Mouse (Mus musculus): ENCODE measurements around the gene Tlcd2. TPM values are rescaled to one million over a fixed set of nuclear protein-coding genes. Genes with fewer than 3 reads are reported as not detected.
"Not testable (repeated sequence)": the region's sequence is repeated elsewhere in the genome, so short reads cannot be mapped to it uniquely, and the experiment has no call there.

The Tlcd2 gene
- polyA plus RNA-seq, 1 experiment from 2014 or later = 4.5 TPM

DNA sequence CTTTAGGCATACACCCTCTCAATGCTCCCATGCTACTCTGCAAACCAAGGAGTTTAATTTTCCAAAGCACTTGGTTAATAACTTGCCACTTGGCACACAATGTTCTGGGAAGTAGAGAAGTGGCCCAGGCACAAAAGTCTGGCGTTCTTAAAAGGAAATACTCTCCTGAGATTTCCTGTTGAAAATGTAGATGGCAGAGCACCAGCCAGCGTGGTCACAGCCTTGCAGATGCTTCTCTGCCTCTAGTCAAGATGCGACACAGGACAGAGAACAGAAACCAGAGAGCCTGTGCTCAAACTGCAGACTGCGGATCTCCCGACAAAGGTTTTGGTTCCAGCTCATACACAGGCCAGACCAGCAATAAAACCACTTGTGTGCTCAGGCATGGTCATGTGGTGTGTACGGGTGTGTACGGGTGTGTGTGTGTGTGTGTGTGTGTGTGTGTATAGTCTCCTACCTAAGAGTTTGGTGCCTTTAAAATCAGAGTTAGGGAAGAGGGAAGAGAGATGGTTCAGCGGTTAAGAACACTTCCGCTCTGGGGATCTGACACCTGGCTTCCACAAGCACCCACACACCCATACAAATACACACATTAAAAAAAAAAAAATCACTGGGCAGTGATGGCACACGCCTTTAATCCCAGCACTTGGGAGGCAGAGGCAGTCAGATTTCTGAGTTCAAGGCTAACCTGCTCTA, 6.3 kb upstream of the Tlcd2 start:
- no peaks in the 10 kb centered on the region; the same call in 1 of the 2 replicates for H3K36me3 ChIP-seq (replicated peaks; ENCODE audit: control insufficient read depth, insufficient read depth)
- ATAC-seq (ENCODE audit: low FRiP score) = no peak; the same call in 1 of the 2 replicates
- H3K4me3 ChIP-seq (replicated peaks; ENCODE audit: low read length) = peak overlapping the region; percentile 78
- DNase-seq (ENCODE audit: low spot score) = no peak
- peaks cover 19% of the 10 kb centered on the region for H3K4me1 ChIP-seq (replicated peaks; ENCODE audit: control insufficient read depth, insufficient read depth, low read length)
- no peaks in the 10 kb centered on the region for H3K27me3 ChIP-seq (ENCODE audit: control insufficient read depth, insufficient read depth, low read length)
- WGBS = 77% methylated on average over 10 of the region's 10 CpGs
- H3K9me3 ChIP-seq (ENCODE audit: control insufficient read depth, low read length) = no peaks in the 10 kb centered on the region
- peak overlapping the region; percentile 78 for H3K9ac ChIP-seq
- H3K27ac ChIP-seq = no peak overlapping the region; the same call in 1 of the 2 replicates
- H3K4me2 ChIP-seq (replicated peaks) = peak overlapping the region; percentile 94

GRCm38 (mm10) chr11:75455971-75456370, 5.5 kb upstream of the Tlcd2 start:
- not testable (repeated sequence) for H3K27me3 ChIP-seq (ENCODE audit: control insufficient read depth, insufficient read depth, low read length); H3K4me2 ChIP-seq (replicated peaks); ATAC-seq (ENCODE audit: low FRiP score); DNase-seq (ENCODE audit: low spot score); H3K4me3 ChIP-seq (replicated peaks; ENCODE audit: low read length); H3K27ac ChIP-seq; H3K36me3 ChIP-seq (replicated peaks; ENCODE audit: control insufficient read depth, insufficient read depth); H3K9me3 ChIP-seq (ENCODE audit: control insufficient read depth, low read length); H3K9ac ChIP-seq
- peaks cover 20% of the 10 kb centered on the region for H3K4me1 ChIP-seq (replicated peaks; ENCODE audit: control insufficient read depth, insufficient read depth, low read length)
- WGBS = 89% methylated on average over 2 of the region's 2 CpGs

DNA sequence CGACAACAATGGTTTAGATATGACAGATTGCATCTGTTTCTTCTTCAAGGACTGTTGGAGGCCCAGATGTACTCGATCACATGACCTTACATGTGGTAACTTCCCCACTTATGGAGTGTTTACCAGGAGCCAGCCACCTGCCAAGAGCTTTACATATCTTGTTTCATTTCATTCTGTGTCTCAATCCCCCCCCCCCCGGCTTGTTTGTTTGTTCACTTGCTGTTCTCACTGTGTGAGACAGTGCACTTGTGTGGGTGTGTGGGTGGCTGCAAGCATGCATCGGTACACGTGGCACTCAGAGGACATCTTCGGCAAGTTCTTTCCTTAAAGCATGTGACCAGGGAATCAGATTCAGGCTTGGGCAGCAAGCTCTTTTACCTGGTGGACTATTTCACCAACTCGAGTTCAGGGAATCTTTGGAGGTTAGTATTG, 5.1 kb upstream of the Tlcd2 start:
- H3K4me3 ChIP-seq (replicated peaks; ENCODE audit: low read length) = no peak overlapping the region
- H3K4me1 ChIP-seq (replicated peaks; ENCODE audit: control insufficient read depth, insufficient read depth, low read length) = peaks cover 20% of the 10 kb centered on the region
- H3K36me3 ChIP-seq (replicated peaks; ENCODE audit: control insufficient read depth, insufficient read depth) = no peaks in the 10 kb centered on the region
- DNase-seq (ENCODE audit: low spot score) (no peak), ATAC-seq (ENCODE audit: low FRiP score) (no peak)
- H3K9me3 ChIP-seq (ENCODE audit: control insufficient read depth, low read length) = no peaks in the 10 kb centered on the region
- H3K9ac ChIP-seq = no peak overlapping the region
- whole genome bisulfite sequencing = 86% methylated on average over 7 of the region's 7 CpGs
- H3K4me2 ChIP-seq (replicated peaks) = no peak overlapping the region
- H3K27me3 ChIP-seq (ENCODE audit: control insufficient read depth, insufficient read depth, low read length) = no peaks in the 10 kb centered on the region
- H3K27ac ChIP-seq = no peak overlapping the region

GRCm38 (mm10) chr11:75458169-75458568, 3.3 kb upstream of the Tlcd2 start:
- Histone ChIP-seq H3K36me3 (replicated peaks; ENCODE audit: control insufficient read depth, insufficient read depth) (no peaks in the 10 kb centered on the region), H3K27ac (no peak overlapping the region), H3K4me3 (replicated peaks; ENCODE audit: low read length) (no peak overlapping the region), H3K9ac (no peak overlapping the region), H3K4me1 (replicated peaks; ENCODE audit: control insufficient read depth, insufficient read depth, low read length) (peaks cover 32% of the 10 kb centered on the region), H3K4me2 (replicated peaks) (no peak overlapping the region), H3K27me3 (ENCODE audit: control insufficient read depth, insufficient read depth, low read length) (no peaks in the 10 kb centered on the region), H3K9me3 (ENCODE audit: control insufficient read depth, low read length) (no peaks in the 10 kb centered on the region)
- no peak for ATAC-seq (ENCODE audit: low FRiP score)
- DNase-seq (ENCODE audit: low spot score) = peak; percentile 45
- 25% methylated on average over 3 of the region's 3 CpGs for WGBS

GRCm38 (mm10) chr11:75458628-75459041, 2.9 kb upstream of the Tlcd2 start:
- peaks cover 30% of the 10 kb centered on the region for H3K4me1 ChIP-seq (replicated peaks; ENCODE audit: control insufficient read depth, insufficient read depth, low read length)
- no peak overlapping the region for H3K27ac ChIP-seq
- no peaks in the 10 kb centered on the region for H3K9me3 ChIP-seq (ENCODE audit: control insufficient read depth, low read length)
- 82% methylated on average over 8 of the region's 8 CpGs for WGBS
- H3K4me3 ChIP-seq (replicated peaks; ENCODE audit: low read length) = no peak overlapping the region
- H3K27me3 ChIP-seq (ENCODE audit: control insufficient read depth, insufficient read depth, low read length) = no peaks in the 10 kb centered on the region
- H3K9ac ChIP-seq = no peak overlapping the region
- DNase-seq (ENCODE audit: low spot score) (no peak), ATAC-seq (ENCODE audit: low FRiP score) (no peak)
- H3K4me2 ChIP-seq (replicated peaks) = no peak overlapping the region
- no peaks in the 10 kb centered on the region for H3K36me3 ChIP-seq (replicated peaks; ENCODE audit: control insufficient read depth, insufficient read depth)

- peaks cover 25% of the 10 kb centered on the region for H3K4me1 ChIP-seq (replicated peaks; ENCODE audit: control insufficient read depth, insufficient read depth, low read length)
- no peak overlapping the region for H3K9ac ChIP-seq
- no peak overlapping the region; the same call in 1 of the 2 replicates for H3K27ac ChIP-seq
- H3K9me3 ChIP-seq (ENCODE audit: control insufficient read depth, low read length) = no peaks in the 10 kb centered on the region
- H3K27me3 ChIP-seq (ENCODE audit: control insufficient read depth, insufficient read depth, low read length) = no peaks in the 10 kb centered on the region
- DNase-seq (ENCODE audit: low spot score) (no peak), ATAC-seq (ENCODE audit: low FRiP score) (no peak)
- H3K4me3 ChIP-seq (replicated peaks; ENCODE audit: low read length) = no peak overlapping the region
- H3K4me2 ChIP-seq (replicated peaks) = no peak overlapping the region; the same call in 1 of the 2 replicates
- 74% methylated on average over 5 of the region's 5 CpGs for WGBS
- no peaks in the 10 kb centered on the region for H3K36me3 ChIP-seq (replicated peaks; ENCODE audit: control insufficient read depth, insufficient read depth)
Measured at GRCm38 (mm10) chr11:75459141-75459711, 2.3 kb upstream of the Tlcd2 start.

- Histone ChIP-seq H3K4me1 (replicated peaks; ENCODE audit: control insufficient read depth, insufficient read depth, low read length) (peaks cover 24% of the 10 kb centered on the region), H3K9me3 (ENCODE audit: control insufficient read depth, low read length) (no peaks in the 10 kb centered on the region), H3K9ac (no peak overlapping the region), H3K27me3 (ENCODE audit: control insufficient read depth, insufficient read depth, low read length) (no peaks in the 10 kb centered on the region), H3K27ac (peak overlapping the region; percentile 82), H3K4me2 (replicated peaks) (peak overlapping the region; percentile 76), H3K4me3 (replicated peaks; ENCODE audit: low read length) (peak overlapping the region; percentile 73), H3K36me3 (replicated peaks; ENCODE audit: control insufficient read depth, insufficient read depth) (no peaks in the 10 kb centered on the region; the same call in 1 of the 2 replicates)
- DNase-seq (ENCODE audit: low spot score) (no peak), ATAC-seq (ENCODE audit: low FRiP score) (no peak)
- WGBS = 34% methylated on average over 5 of the region's 5 CpGs
Measured at GRCm38 (mm10) chr11:75459751-75460102, 1.8 kb upstream of the Tlcd2 start.

DNA sequence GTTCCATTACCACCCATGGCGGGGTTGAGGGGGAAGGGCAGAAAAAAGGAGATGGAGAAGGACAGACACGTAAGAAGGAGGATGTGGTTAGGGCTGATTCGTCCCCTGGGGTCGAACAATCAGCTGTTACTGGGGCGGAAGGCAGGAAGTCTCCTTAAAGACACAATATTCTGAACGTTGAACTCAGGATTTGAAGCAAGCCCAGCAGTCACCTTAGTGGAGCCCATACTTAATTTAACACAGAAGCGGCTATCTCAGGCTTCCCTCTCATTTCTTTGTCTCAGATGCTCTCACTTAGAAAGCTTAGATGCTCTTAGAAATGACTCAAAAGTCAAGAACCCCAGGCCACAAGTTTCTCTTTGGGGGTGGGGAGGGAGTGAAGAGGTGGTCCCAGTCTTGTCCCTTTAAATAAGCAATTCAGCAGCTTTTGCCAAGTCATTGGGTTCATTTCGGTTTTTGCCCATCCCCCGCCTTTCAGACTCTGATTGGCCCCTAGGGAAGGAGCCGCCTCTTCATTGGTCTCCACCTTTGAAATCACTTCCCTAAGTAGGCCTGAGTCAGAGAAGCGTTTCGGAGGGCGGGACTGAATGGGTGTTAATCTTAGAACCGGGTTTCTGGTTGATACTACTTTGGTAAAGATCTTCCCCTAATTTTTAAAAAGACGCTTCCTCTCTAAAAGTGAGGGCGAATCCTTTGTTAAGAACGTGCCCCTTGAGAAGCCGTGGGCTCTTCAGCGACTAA, 1.2 kb upstream of the Tlcd2 start:
- H3K27ac ChIP-seq = peak overlapping the region; percentile 82
- no peak for ATAC-seq (ENCODE audit: low FRiP score)
- H3K9me3 ChIP-seq (ENCODE audit: control insufficient read depth, low read length) = no peaks in the 10 kb centered on the region
- 3% methylated on average over 19 of the region's 19 CpGs for WGBS
- H3K9ac ChIP-seq = peak overlapping the region; percentile 44
- H3K27me3 ChIP-seq (ENCODE audit: control insufficient read depth, insufficient read depth, low read length) = no peaks in the 10 kb centered on the region
- H3K36me3 ChIP-seq (replicated peaks; ENCODE audit: control insufficient read depth, insufficient read depth) = peaks cover 3% of the 10 kb centered on the region
- H3K4me1 ChIP-seq (replicated peaks; ENCODE audit: control insufficient read depth, insufficient read depth, low read length) = peaks cover 19% of the 10 kb centered on the region
- H3K4me2 ChIP-seq (replicated peaks) = peak overlapping the region; percentile 76
- peak; percentile 87 for DNase-seq (ENCODE audit: low spot score)
- peak overlapping the region; percentile 73 for H3K4me3 ChIP-seq (replicated peaks; ENCODE audit: low read length)

- WGBS = under 1% methylated on average over 27 of the region's 30 CpGs
- ATAC-seq (ENCODE audit: low FRiP score) = peak; percentile 16
Measured at GRCm38 (mm10) chr11:75461743-75462252, 283 bp downstream of the Tlcd2 start.

More at GRCm38 (mm10) chr11:75461743-75462252, 283 bp downstream of the Tlcd2 start:
- Histone ChIP-seq H3K36me3 (replicated peaks; ENCODE audit: control insufficient read depth, insufficient read depth) (peaks cover 15% of the 10 kb centered on the region), H3K27ac (peak overlapping the region; percentile 60; the same call in 1 of the 2 replicates), H3K9me3 (ENCODE audit: control insufficient read depth, low read length) (no peaks in the 10 kb centered on the region), H3K4me2 (replicated peaks) (peak overlapping the region; percentile 76), H3K4me1 (replicated peaks; ENCODE audit: control insufficient read depth, insufficient read depth, low read length) (peaks cover 19% of the 10 kb centered on the region), H3K27me3 (ENCODE audit: control insufficient read depth, insufficient read depth, low read length) (no peaks in the 10 kb centered on the region), H3K9ac (peak overlapping the region; percentile 73), H3K4me3 (replicated peaks; ENCODE audit: low read length) (peak overlapping the region; percentile 73)
- no peak for DNase-seq (ENCODE audit: low spot score)

Data from hindbrain, embryonic 14.5 days (tissue).